Mouse (Mus musculus) embryonic fibroblast, embryonic 13.5 days (primary cell): ENCODE data around the gene Nkd2.

Experiments
- CTCF ChIP-seq: IDR thresholded peaks from 2 replicates; pipeline ENCODE4 v1.5.1; 2011; ENCODE audit warnings: mild to moderate bottlenecking, control low read depth, low read length, moderate library complexity, borderline replicate concordance; ENCODE audit not compliant: insufficient read depth
- POLR2A ChIP-seq: IDR thresholded peaks from 2 replicates; pipeline ENCODE4 v1.6.1; 2011; ENCODE audit warnings: low read depth, mild to moderate bottlenecking, control low read depth, low read length, moderate library complexity

DNA sequence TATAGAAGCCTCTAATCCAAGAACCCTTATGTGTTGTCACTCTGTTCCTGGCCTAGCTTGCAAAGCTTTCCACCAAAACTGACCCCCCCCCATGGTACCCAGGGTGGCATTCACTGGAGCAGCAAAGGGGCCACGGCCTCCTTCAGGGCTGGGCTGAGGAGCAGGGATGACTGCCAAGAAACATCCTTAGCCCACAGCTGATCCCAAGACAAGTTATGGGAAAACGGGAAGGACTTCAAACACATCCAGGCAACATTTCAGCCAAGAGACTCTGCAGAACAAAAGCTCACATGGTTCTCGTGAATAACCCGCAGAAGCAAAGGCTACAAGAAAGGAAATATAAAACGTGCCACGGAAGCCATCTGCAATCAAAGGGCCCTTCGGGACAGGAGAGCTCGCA is 20.2 kb downstream of the Nkd2 start:
- TF ChIP-seq POLR2A (no peak), CTCF (no peak)
